Mouse (Mus musculus) activated CD4-positive, CD25-positive, alpha-beta regulatory T cell, adult 4 months (primary cell): ENCODE measurements around the gene Ppp1r8. TPM values are rescaled to one million over a fixed set of nuclear protein-coding genes. Genes with fewer than 3 reads are reported as not detected.
A peak's percentile ranks its signal among the peaks of the same experiment; 100 is the strongest.
"Not testable (repeated sequence)": the region's sequence is repeated elsewhere in the genome, so short reads cannot be mapped to it uniquely, and the experiment has no call there.

Source experiments
- ATAC-seq: one replicate; pipeline ENCODE4 v1.8.0; 2017
- polyA plus RNA-seq, 2 experiments: library from polyadenylated mRNA; unstranded; fragments of 100-300 nt; shearing (Covaris generic); gene quantifications; one replicate each; pipeline ENCODE4 v1.2.1; 2017

Gene Ppp1r8
- polyA plus RNA-seq, 2 experiments from 2014 or later, result 25.3 to 26.3 TPM

DNA sequence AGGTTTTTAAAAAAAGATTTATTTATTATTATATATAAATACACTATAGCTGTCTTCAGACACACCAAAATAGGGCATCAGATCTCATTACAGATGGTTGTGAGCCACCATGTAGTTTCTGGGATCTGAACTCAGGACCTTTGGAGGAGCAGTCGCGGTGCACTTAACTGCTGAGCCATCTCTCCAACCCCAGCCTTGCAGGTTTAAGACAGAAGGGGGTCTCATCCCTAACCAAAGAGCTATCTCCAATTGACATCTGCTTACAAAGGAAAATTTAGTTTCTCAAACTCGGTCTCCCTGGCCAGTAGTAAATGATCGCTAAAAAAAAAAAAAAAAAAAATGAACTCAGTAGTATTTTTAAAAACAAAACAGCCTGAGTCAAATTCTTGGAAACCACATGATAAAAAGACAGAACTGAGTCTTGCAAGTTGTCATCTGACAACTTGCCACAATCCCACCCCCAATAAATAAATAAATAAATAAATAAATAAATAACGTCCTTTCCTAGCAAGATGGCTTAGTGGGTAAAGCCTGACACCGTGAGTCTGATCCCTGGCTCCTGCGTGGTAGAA, 36.3 kb downstream of the Ppp1r8 start:
- no peak for ATAC-seq

GRCm38 (mm10) chr4:132805599-132806197, 37.3 kb downstream of the Ppp1r8 start:
- ATAC-seq, result no peak

DNA sequence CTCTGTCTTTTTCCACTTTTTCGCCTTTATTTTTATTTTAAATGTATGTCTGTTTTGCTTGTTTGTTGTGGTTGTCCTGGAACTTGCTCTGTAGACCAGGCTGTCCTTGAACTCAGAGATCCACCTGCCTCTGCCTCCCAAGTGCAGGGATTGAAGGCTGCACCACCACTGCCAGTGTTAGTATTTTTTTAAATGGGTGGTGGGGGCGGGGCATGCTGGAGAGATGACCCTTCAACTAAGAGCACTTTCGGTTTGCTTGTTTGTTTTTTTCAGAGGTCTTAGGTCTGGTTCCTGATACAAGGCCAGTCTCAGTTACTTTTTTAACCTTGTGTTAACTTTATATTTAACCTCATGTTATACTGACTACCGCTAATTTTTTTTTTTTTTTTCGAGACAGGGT, 37.8 kb downstream of the Ppp1r8 start:
- no peak for ATAC-seq

DNA sequence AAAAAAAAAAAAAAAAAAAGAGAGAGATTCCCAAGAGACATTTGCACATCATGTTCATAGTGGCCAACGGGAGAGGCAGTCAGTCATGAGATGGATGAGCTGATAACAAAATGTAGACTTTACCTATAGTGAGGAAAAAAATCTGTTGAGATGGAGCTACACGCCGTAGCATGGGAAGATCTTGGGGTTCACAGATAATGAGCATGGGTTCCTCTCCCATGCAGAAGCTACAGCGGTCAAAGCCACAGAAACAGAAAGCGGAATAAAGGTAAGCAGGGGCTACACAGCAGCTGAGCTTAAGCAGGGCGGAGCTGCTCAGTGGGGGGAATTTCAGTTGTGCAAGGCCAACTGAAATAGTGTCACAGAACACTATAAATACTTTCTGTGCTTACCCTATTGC, 38.6 kb downstream of the Ppp1r8 start:
- no peak for ATAC-seq

GRCm38 (mm10) chr4:132803876-132804275, 39.1 kb downstream of the Ppp1r8 start:
- no peak for ATAC-seq

GRCm38 (mm10) chr4:132803212-132803611, 39.8 kb downstream of the Ppp1r8 start:
- ATAC-seq, result no peak

DNA sequence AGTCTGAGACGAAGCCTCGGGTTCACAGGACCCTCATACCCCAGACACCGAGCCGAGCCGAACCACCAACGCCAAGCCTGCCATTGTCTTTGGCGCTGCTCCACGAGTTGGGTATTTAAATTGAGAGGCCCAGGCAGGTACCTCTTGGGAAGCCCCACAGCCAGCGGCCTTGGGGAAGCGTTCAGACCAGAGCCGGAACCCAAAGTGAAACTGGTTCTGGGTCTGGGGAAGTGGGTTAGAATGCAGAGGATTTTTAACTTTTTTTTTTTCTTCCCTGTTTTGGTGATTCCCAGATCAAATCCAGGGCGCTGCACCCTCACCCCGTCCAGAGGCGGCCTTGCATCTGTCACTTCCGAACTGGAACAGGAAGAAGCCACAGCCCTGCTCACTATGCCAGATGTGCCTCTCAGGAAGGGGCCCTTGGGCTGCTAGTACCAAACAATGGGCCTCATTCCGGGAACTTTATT, 40.8 kb downstream of the Ppp1r8 start:
- ATAC-seq, result peak; percentile 59

- ATAC-seq, result no peak
These were observed 41.5 kb downstream of the Ppp1r8 start for GRCm38 (mm10) chr4:132801176-132802077.

DNA sequence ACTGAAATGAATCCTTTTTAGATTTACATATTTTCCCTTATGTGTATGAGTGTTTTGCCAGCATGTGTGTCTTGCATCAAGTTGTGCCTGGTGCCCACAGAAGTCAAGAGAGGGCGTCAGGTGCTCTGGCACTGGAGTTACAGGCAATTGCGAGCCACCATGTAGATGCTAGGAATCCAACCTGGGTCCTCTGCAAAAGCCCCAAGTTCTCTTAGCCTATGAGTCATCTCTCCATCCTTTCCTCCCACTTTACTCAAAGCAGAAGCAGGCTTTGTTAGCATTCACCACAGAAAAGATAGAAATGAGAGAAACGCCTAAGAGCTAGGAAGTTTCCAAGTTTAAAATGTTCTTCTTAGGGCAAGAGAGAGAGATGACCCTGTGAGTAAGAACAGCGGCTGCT, 43.1 kb downstream of the Ppp1r8 start:
- ATAC-seq, result no peak

GRCm38 (mm10) chr4:132798666-132799065, 44.3 kb downstream of the Ppp1r8 start:
- ATAC-seq, result not testable (repeated sequence)

GRCm38 (mm10) chr4:132798028-132798427, 44.9 kb downstream of the Ppp1r8 start:
- ATAC-seq, result no peak

DNA sequence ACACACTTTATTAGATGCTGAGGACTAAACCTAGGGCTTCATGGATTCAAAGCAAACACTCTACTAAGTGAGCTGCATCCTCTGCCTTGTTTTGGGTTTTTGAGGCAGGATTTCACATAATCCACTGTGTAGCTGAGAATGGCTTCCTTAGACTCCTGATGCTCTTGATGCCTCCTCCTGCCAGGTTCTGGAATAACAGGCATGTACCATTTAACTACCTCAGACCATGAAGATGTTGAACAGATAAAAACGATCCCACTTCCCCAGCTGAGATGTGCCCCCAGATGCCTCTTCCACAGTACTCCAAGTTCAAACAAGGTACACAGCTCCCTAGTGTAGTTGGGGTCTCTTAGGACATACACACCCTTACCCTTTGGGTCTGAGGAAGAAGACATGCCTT, 45.5 kb downstream of the Ppp1r8 start:
- ATAC-seq, result no peak

DNA sequence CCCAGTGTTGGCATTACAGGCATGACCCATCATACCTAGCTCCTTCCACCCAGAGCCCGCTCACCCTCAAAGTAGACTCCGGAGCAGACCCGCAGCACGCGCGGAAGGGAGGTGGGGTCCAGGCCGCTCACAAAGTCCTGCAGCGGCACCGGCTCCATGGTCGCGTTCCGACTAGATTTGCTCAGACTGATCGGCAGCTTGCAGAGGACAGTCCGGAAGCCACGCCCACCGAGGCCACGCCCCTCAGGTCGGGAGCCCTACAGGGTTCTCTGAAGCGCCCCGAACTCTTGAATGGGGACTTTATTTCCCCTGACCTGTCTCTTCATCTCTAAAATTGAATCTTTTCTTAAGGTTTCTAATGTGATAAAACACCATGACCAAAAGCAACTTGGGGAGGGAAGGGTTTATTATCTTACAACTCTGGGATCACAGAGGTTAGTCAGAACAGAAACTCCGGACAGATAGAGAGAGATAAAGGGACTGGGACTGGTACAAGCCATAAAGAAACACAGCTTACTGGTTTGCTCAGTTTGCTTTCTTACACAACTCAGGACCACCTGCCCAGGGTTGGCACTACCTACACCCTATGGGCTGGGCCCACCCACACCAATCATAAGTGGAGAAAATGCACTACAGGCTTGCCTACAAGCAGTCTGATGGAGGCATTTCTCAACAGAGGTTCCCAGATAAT, 46.6 kb downstream of the Ppp1r8 start, which contains the start of gene Themis2:
Gene Themis2, minus strand, starts transcription at position 192 of the 691 bp plus-strand sequence.
- peak; percentile 91 for ATAC-seq

DNA sequence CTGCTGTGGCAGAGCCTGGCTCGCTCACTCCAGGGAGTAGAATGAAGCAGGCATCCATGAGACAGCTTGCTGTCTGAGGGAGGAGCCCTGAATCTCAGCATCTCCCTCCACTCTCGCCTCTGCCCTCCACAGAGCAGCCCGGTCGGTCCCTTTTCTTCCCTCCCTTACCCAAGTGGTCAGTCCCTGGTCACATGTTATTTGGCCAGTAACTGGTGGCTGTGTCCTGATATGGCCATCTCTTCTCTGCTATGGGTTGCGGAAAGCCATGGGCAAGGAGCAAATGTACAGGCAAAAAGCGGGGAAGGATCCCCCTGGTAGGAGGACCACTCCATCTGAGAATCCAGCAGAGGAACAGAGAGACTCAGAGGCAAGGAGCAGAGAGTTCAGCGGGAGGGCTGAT, 47.8 kb downstream of the Ppp1r8 start:
- ATAC-seq, result no peak

GRCm38 (mm10) chr4:132794760-132795159, 48.2 kb downstream of the Ppp1r8 start:
- no peak for ATAC-seq

DNA sequence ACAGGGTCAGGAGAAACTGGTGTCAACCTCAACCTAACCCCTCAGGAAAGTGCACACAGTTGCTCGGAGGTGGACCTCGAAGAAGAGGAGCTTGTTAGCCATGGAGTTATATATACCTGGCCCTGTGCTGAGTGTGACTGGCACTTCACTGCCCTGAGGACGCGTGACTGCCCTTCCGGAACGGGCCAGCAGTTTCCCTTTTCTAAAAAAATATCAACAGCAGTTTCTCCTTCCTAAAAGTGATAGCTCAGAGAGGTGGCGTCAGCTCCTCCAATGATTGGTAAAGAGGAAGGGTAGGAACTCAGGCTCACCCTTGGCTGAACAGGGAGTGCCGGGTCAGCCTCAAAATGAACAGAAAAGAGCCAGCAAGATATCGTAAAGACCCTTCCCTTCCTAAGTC, 48.9 kb downstream of the Ppp1r8 start:
- ATAC-seq, result no peak

- not testable (repeated sequence) for ATAC-seq
These were observed 49.5 kb downstream of the Ppp1r8 start for GRCm38 (mm10) chr4:132793322-132794004.

DNA sequence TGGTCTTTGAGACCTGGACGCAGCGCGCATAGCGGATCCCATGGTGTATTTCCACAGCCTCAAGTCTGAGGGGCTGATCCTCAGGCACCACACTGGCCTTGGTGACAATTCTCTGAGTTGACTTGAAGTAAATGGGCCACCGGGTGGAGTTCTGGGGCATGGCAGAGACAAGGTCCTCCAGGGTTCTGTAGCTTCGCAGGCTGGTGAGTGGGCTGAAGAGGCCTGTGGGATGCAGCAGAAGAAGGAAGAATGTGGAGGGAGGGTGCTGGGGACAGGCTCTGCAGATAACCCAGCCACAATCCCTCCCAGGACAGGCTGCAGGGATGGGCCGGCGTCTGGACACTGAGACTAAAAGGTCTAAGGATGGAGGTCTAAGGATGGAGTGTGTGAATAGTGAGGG, 53.2 kb downstream of the Ppp1r8 start:
- ATAC-seq, result no peak

- ATAC-seq, result no peak
These were observed 57.7 kb downstream of the Ppp1r8 start for GRCm38 (mm10) chr4:132785228-132785627.

DNA sequence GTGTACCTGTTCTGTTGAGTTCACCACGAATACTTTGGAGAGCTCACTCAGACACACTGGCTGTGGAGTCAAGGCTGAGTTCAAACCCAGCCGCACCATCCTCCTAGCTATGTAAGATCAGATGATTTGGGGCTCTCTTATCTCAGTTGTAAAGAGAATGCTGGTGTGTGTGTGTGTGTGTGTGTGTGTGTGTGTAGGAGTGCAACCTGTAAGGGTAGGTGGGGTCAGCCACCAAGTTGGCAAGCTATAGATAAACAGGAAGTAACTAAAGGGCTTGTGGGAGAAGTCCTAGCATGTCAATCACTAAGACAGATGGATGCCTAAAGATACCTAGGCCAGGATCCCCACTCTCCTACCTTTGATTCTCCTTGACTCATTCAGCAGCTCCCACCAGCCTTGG, 59.2 kb downstream of the Ppp1r8 start:
- ATAC-seq, result peak; percentile 68

DNA sequence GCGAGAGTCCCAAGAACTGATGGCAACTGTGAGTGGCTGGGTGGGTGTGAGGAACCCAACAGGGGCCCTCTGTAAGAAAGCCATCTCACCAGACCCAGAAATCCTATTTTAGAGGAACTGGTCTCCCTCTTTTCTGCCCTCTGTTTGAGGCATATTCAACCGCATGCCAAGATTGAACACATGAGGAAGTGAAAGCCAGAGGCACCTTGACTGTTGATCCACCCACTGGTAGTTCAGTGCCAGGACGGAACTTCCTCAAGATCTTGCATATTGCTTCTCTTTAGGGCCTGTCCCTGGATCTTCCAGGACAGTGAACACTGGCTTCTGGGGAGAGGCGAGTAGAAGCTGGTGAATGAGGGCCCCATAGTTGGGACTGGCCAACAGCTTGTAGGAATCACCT, 62.7 kb downstream of the Ppp1r8 start:
- no peak for ATAC-seq

DNA sequence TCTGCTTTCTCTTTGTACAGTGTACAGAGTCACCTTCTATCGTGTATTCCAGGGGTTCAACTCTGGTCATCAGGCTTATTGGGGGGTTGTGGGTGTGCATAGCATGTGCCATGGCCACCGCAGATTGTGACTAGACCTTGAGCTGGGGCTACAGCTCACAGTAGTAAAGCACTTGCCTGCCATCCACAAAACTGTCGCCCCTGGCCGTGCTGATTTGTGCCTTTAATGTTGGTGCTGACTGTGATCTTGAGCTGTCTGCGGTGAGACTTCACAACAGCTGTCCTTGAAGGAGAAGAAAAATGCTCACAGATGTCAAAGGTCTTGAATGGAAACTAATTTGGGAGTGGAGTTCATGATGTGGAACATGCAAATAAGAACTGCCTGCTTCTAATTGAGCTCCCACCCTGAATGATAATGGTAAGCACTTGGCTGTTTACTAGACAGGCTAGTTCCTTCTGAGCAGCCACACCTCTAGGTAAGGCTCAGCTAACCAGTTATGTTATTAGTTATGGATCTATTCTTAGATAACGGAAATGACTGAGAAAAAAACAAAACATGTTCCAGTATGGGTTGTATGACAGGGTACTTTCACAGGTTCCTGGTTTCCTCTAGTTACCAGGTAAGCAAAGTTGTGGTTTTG, 64.3 kb downstream of the Ppp1r8 start:
- ATAC-seq, result peak; percentile 45
